11 mouse cellular contexts compared by ENCODE assay signal in the genomic region with DNA sequence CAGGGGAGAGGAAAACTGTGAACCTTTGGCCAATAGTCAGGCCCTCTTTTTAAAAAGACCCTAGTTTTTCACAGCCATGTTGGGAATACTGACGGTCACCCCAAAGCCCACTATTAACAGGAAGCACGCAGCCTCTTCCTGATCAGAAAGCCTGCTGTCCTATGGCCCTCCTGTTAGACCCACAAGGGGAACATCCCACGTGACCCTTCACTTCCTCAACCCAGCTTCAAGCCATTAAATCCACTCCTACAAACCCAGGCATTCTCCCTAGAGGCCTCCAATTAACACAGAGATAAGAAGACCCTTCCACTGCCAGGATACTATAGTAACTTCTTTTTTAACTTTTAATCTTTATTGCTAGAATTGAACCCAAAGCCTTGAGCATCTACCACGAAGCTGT. TPM values are rescaled to one million over a fixed set of nuclear protein-coding genes. Genes with fewer than 3 reads are reported as not detected.
DNase-seq lines count a peak whose midpoint lies in the region; ATAC-seq and TF ChIP-seq lines count a peak whose summit lies in the region.
"Had no signal": no experiment of that assay in that cellular context is flagged by ENCODE, and none has a peak within 500 bp of the region (broad histone marks: within the 10 kb centered on the region; RNA-seq: fewer than 3 reads in every experiment).

No protein-coding gene starts in this region.

- H3K9me3 ChIP-seq in kidney, embryonic 16.5 days (ENCODE audit: low read length), result no peaks in the 10 kb centered on the region
- no peaks in the 10 kb centered on the region for H3K9me3 ChIP-seq in MEL (replicated peaks; ENCODE audit: insufficient read depth, low read length)
- H3K9me3 ChIP-seq in liver, postnatal 0 days (ENCODE audit: low read length), result no peaks in the 10 kb centered on the region

- TF ChIP-seq RAD21 in MEL (IDR thresholded peaks at IDR 0.05; ENCODE audit: low read depth, low read length), result no peak

- no peak overlapping the region for H3K4me3 ChIP-seq in kidney, embryonic 16.5 days (ENCODE audit: low read length)
- H3K4me3 ChIP-seq in kidney, adult 2 months (ENCODE audit: insufficient read depth, low read depth, low read length), result no peak overlapping the region
- peak overlapping the region; percentile 31 to 35; a peak in 3 of 4 replicates for H3K4me3 ChIP-seq in MEL (ENCODE audit: control insufficient read depth in 1 of 2, insufficient read depth in 1 of 2, low read depth in 2 of 2, low read length in 2 of 2)
- no peak overlapping the region for H3K4me3 ChIP-seq in bone marrow, adult 2 months (replicated peaks; ENCODE audit: control insufficient read depth, low read depth, low read length)
- H3K4me3 ChIP-seq in liver, postnatal 0 days (ENCODE audit: low read depth, low read length), result no peak overlapping the region

- no peak overlapping the region for H3K9ac ChIP-seq in kidney, embryonic 16.5 days (replicated peaks; ENCODE audit: low read length)
- peak overlapping the region; percentile 44 for H3K9ac ChIP-seq in MEL (ENCODE audit: control insufficient read depth, low read depth, low read length, poor library complexity, severe bottlenecking)
- peak overlapping the region; percentile 36; the same call in 1 of the 2 replicates for H3K9ac ChIP-seq in liver, postnatal 0 days (replicated peaks)

- no peak for DNase-seq in kidney, adult 2 months
- peak; percentile 72 for DNase-seq in MEL (ENCODE audit: low read depth, low spot score)
- DNase-seq in liver, postnatal 0 days, result no peak
- no peak for DNase-seq in frontal cortex, postnatal 25 days (ENCODE audit: low spot score in 2 of 2)
- DNase-seq: spleen, adult 18-20 months had no signal

- H3K4me2 ChIP-seq in kidney, embryonic 16.5 days (replicated peaks; ENCODE audit: low read depth, low read length), result no peak overlapping the region; the same call in 1 of the 2 replicates
- H3K4me2 ChIP-seq in liver, postnatal 0 days (ENCODE audit: low read depth, low read length), result peak overlapping the region; percentile 45

- no peak for ATAC-seq in kidney, embryonic 16.5 days (ENCODE audit: low FRiP score, low TSS enrichment)
- ATAC-seq in liver, postnatal 0 days, result no peak
- no peak for ATAC-seq in activated CD4-positive, CD25-positive, alpha-beta regulatory T cell, adult 4 months
- ATAC-seq: CD4-positive, CD25-positive, alpha-beta regulatory T cell, adult 4 months; intestine, postnatal 0 days; Patski had no signal

- TF ChIP-seq CTCF in kidney, adult 2 months (conservative IDR thresholded peaks at IDR 0.05; ENCODE audit: insufficient read depth, insufficient read length, low read depth, low read length), result no peak
- no peak for TF ChIP-seq CTCF in MEL (IDR thresholded peaks at IDR 0.05 in 2 of 3, conservative IDR thresholded peaks at IDR 0.05 in 1 of 3; ENCODE audit: control insufficient read depth in 1 of 3, insufficient read depth in 1 of 3, low read depth in 2 of 3, low read length in 3 of 3, poor library complexity in 1 of 3, severe bottlenecking in 1 of 3)
- TF ChIP-seq CTCF in bone marrow, adult 2 months (IDR thresholded peaks at IDR 0.05; ENCODE audit: control insufficient read depth, insufficient read depth, low read length), result no peak
- TF ChIP-seq CTCF in liver, postnatal 0 days (IDR thresholded peaks at IDR 0.05; ENCODE audit: low read depth), result no peak

- H3K27me3 ChIP-seq in kidney, embryonic 16.5 days (ENCODE audit: insufficient read depth, low read length), result no peaks in the 10 kb centered on the region
- no peaks in the 10 kb centered on the region for H3K27me3 ChIP-seq in kidney, adult 2 months (replicated peaks; ENCODE audit: control insufficient read depth, insufficient read depth, low read length)
- H3K27me3 ChIP-seq in MEL (ENCODE audit: control insufficient read depth in 1 of 2, insufficient read depth in 2 of 2, low read length in 2 of 2), result no peaks in the 10 kb centered on the region
- H3K27me3 ChIP-seq in liver, postnatal 0 days (ENCODE audit: insufficient read depth, low read length), result no peaks in the 10 kb centered on the region
- H3K27me3 ChIP-seq: Patski had no signal

- H3K36me3 ChIP-seq in kidney, embryonic 16.5 days (ENCODE audit: insufficient read depth, low read length), result no peaks in the 10 kb centered on the region
- H3K36me3 ChIP-seq in kidney, adult 2 months (ENCODE audit: control insufficient read depth, insufficient read depth, low read length), result no peaks in the 10 kb centered on the region
- H3K36me3 ChIP-seq in MEL (ENCODE audit: control insufficient read depth in 1 of 2, insufficient read depth in 2 of 2, low read length in 2 of 2), result peaks cover 0 to 39% of the 10 kb centered on the region in 2 experiments; a peak in 2 of 4 replicates
- H3K36me3 ChIP-seq in liver, postnatal 0 days (replicated peaks; ENCODE audit: insufficient read depth, low read length), result no peaks in the 10 kb centered on the region

- no peaks in the 10 kb centered on the region for H3K79me2 ChIP-seq in MEL (ENCODE audit: control insufficient read depth, insufficient read depth, low read length, poor library complexity)

- TF ChIP-seq POLR2A in kidney, adult 2 months (IDR thresholded peaks at IDR 0.05; ENCODE audit: low read depth, low read length), result no peak
- peak in 1 of 2 experiments; percentile 38; a peak in 1 of 4 replicates for TF ChIP-seq POLR2A in MEL (IDR thresholded peaks at IDR 0.05; ENCODE audit: control insufficient read depth in 1 of 2, insufficient read depth in 1 of 2, low read depth in 1 of 2, low read length in 2 of 2, poor library complexity in 1 of 2)
- TF ChIP-seq POLR2A in bone marrow, adult 2 months (IDR thresholded peaks at IDR 0.05; ENCODE audit: borderline replicate concordance, control insufficient read depth, low read depth, low read length), result no peak

- peaks cover 62% of the 10 kb centered on the region for H3K4me1 ChIP-seq in kidney, embryonic 16.5 days (ENCODE audit: insufficient read depth, low read length)
- peaks cover 18% of the 10 kb centered on the region for H3K4me1 ChIP-seq in kidney, adult 2 months (ENCODE audit: control insufficient read depth, insufficient read depth, low read length)
- H3K4me1 ChIP-seq in MEL (ENCODE audit: control insufficient read depth in 1 of 2, insufficient read depth in 2 of 2, low read length in 2 of 2), result peaks cover 10 to 39% of the 10 kb centered on the region in 2 experiments
- peaks cover 10% of the 10 kb centered on the region for H3K4me1 ChIP-seq in bone marrow, adult 2 months (ENCODE audit: control insufficient read depth, insufficient read depth, low read length)
- H3K4me1 ChIP-seq in liver, postnatal 0 days (ENCODE audit: insufficient read depth), result peaks cover 67% of the 10 kb centered on the region

- H3K27ac ChIP-seq in kidney, embryonic 16.5 days (ENCODE audit: low read length), result peak overlapping the region; percentile 70
- no peak overlapping the region for H3K27ac ChIP-seq in kidney, adult 2 months (ENCODE audit: insufficient read depth, low read depth, low read length)
- peak overlapping the region; percentile 70 for H3K27ac ChIP-seq in MEL (ENCODE audit: control insufficient read depth, low read depth, low read length)
- H3K27ac ChIP-seq in bone marrow, adult 2 months (ENCODE audit: control insufficient read depth, insufficient read depth, low read depth, low read length, poor library complexity), result peak overlapping the region; percentile 86
- peak overlapping the region; percentile 98 for H3K27ac ChIP-seq in liver, postnatal 0 days (ENCODE audit: low read depth)

- no peak for TF ChIP-seq EP300 in MEL (IDR thresholded peaks at IDR 0.05; ENCODE audit: low read depth in 1 of 2, low read length in 2 of 2)
- TF ChIP-seq EP300 in liver, postnatal 0 days (IDR thresholded peaks at IDR 0.05; ENCODE audit: low read depth), result no peak

- 31% methylated on average over 4 of the region's 4 CpGs for WGBS in kidney, embryonic 16.5 days
- whole genome bisulfite sequencing in kidney, adult 2 months, result 70% methylated on average over 4 of the region's 4 CpGs
- 22% methylated on average over 4 of the region's 4 CpGs for WGBS in bone marrow, adult 2 months
- WGBS in liver, postnatal 0 days (ENCODE audit: insufficient replicate concordance), result 33% methylated on average over 4 of the region's 4 CpGs

TF ChIP-seq in MEL, 35 proteins besides CTCF, POLR2A, EP300 and RAD21:
- no peak for TF ChIP-seq MEF2A (IDR thresholded peaks at IDR 0.05; ENCODE audit: extremely low read depth, insufficient replicate concordance, low read depth, low read length, poor library complexity, severe bottlenecking)
- no peak for TF ChIP-seq HCFC1 (IDR thresholded peaks at IDR 0.05; ENCODE audit: low read depth, low read length)
- peak in 1 of 2 experiments; percentile 77; a peak in 2 of 4 replicates for TF ChIP-seq USF2 (IDR thresholded peaks at IDR 0.05; ENCODE audit: borderline replicate concordance in 1 of 2, insufficient read depth in 1 of 2, low read depth in 1 of 2, low read length in 2 of 2)
- TF ChIP-seq ELF1 (IDR thresholded peaks at IDR 0.05; ENCODE audit: low read depth, low read length), result 0 out of 2 replicates have a peak, but pooled peaks have one; percentile 39
- peak; percentile 93 for TF ChIP-seq USF1 (IDR thresholded peaks at IDR 0.05; ENCODE audit: low read depth, low read length)
- TF ChIP-seq RCOR1 (IDR thresholded peaks at IDR 0.05; ENCODE audit: low read depth, low read length), result 0 out of 2 replicates have a peak, but pooled peaks have one; percentile 30
- no peak for TF ChIP-seq MXI1 (IDR thresholded peaks at IDR 0.05; ENCODE audit: low read depth, low read length)
- TF ChIP-seq MAX (IDR thresholded peaks at IDR 0.05; ENCODE audit: low read length), result peak; percentile 83
- TF ChIP-seq TBP (IDR thresholded peaks at IDR 0.05; ENCODE audit: low read depth, low read length), result no peak
- TF ChIP-seq ZMIZ1 (IDR thresholded peaks at IDR 0.05; ENCODE audit: low read depth, low read length), result no peak
- TF ChIP-seq TCF12 (IDR thresholded peaks at IDR 0.05; ENCODE audit: low read depth, low read length), result no peak
- TF ChIP-seq NRF1 (IDR thresholded peaks at IDR 0.05; ENCODE audit: insufficient read depth, low read depth, low read length, poor library complexity, severe bottlenecking), result no peak
- TF ChIP-seq GATA1 (IDR thresholded peaks at IDR 0.05; ENCODE audit: low read depth, low read length), result 0 out of 2 replicates have a peak, but pooled peaks have one; percentile 6
TF ChIP-seq in MEL: peak in this region for 6.

RNA-seq across cellular contexts. Expression of a gene that starts 33.6 kb away (rescaled TPM):
- polyA plus RNA-seq in kidney, embryonic 16.5 days (2015; fragmentation: Nextera tagmentation; extraction: Ambion mirVana), result 44.0 and 48.7 TPM in 2 replicates
- 18.3 and 23.1 TPM in 2 replicates for polyA plus RNA-seq in kidney, adult 2 months (2012; rRNA removed)
- total RNA-seq in MEL (2012; rRNA removed), result 118 and 128 TPM in 2 replicates
- 10 to 100 TPM; 43.7 to 96.1 TPM for polyA plus RNA-seq in MEL (2012; ENCODE audit: insufficient read depth in 1 of 2, insufficient read length in 2 of 2, low read depth in 1 of 2, low replicate concordance in 2 of 2, missing spikeins in 1 of 2)
- polyA plus RNA-seq in bone marrow, adult 2 months (2011; ENCODE audit: insufficient read depth, insufficient read length, low replicate concordance, missing spikeins), result 41.6 and 73.1 TPM in 2 replicates
- polyA plus RNA-seq in liver, postnatal 0 days (2015; fragmentation: Nextera tagmentation; extraction: Ambion mirVana), result 62.7 and 69.6 TPM in 2 replicates
- 10 to 100 TPM in 1 of 2 experiments, 1 to 10 TPM in 1; 6.7 to 11.2 TPM for polyA plus RNA-seq in activated CD4-positive, CD25-positive, alpha-beta regulatory T cell, adult 4 months (2017; shearing (Covaris generic))

Comparison
In these comparisons a context has a peak if more than half of its experiments do, and no peak if none do; other contexts are left out.
1. H3K4me3 ChIP-seq: peak in MEL (2 of 2); none in kidney, embryonic 16.5 days (single experiment), kidney, adult 2 months (single experiment), bone marrow, adult 2 months (single experiment) and liver, postnatal 0 days (single experiment).